Mouse (Mus musculus) ES-E14 (cell line): ENCODE measurements around the gene Prpsap1. TPM values are rescaled to one million over a fixed set of nuclear protein-coding genes. Genes with fewer than 3 reads are reported as not detected.

Experiments used
- DNase-seq: peaks from one replicate; pipeline ENCODE4 v3.0.0-alpha.2; 2013; ENCODE audit warnings: low read depth, low spot score
- H3K27ac ChIP-seq: 2 replicates; pipeline ENCODE4 v1.5.1; 2012; ENCODE audit warnings: low read depth, mild to moderate bottlenecking, low read length, moderate library complexity, mixed read lengths; ENCODE audit not compliant: poor library complexity, insufficient read depth, severe bottlenecking
- H3K36me3 ChIP-seq: 2 replicates; pipeline ENCODE4 v1.6.1; 2012; ENCODE audit warnings: mild to moderate bottlenecking, low read length, moderate library complexity, mixed read lengths; ENCODE audit not compliant: control insufficient read depth, poor library complexity, insufficient read depth, severe bottlenecking
- H3K4me1 ChIP-seq, 2 experiments: fragments of 150-350 bp in 1 of 2; sonication (generic) in 1 of 2; 2 replicates each; pipeline ENCODE4 v1.6.1; 2012; ENCODE audit warnings: low read length in 2 of 2, mild to moderate bottlenecking in 1 of 2, mixed read lengths in 1 of 2; ENCODE audit not compliant: control insufficient read depth in 2 of 2, insufficient read depth in 2 of 2, poor library complexity in 1 of 2
- H3K4me3 ChIP-seq, 2 experiments: fragments of 150-350 bp in 1 of 2; sonication (generic) in 1 of 2; 2 replicates each; pipeline ENCODE4 v1.5.1; 2012; ENCODE audit warnings: low read length in 2 of 2, low read depth in 1 of 2, mild to moderate bottlenecking in 1 of 2, mixed read lengths in 1 of 2; ENCODE audit not compliant: insufficient read depth in 1 of 2, poor library complexity in 1 of 2, severe bottlenecking in 1 of 2
- H3K9ac ChIP-seq: 2 replicates; pipeline ENCODE4 v1.6.1; 2012; ENCODE audit warnings: low read depth, mild to moderate bottlenecking, low read length, mixed read lengths; ENCODE audit not compliant: poor library complexity, insufficient read depth, severe bottlenecking
- H3K9me3 ChIP-seq: fragments of 150-350 bp; sonication (generic); 2 replicates; pipeline ENCODE4 v1.6.1; 2012; ENCODE audit warnings: low read depth, mild to moderate bottlenecking, low read length; ENCODE audit not compliant: control insufficient read depth, insufficient read depth
- CHD2 ChIP-seq: IDR thresholded peaks from 2 replicates; pipeline ENCODE4 v1.6.1; 2014; ENCODE audit warnings: mild to moderate bottlenecking, low read depth, low read length, inconsistent platforms
- HCFC1 ChIP-seq: IDR thresholded peaks from 2 replicates; pipeline ENCODE4 v1.6.1; 2012; ENCODE audit warnings: low read length, inconsistent platforms, borderline replicate concordance; ENCODE audit not compliant: insufficient read depth
- MAFK ChIP-seq: IDR thresholded peaks from 2 replicates; pipeline ENCODE4 v1.6.1; 2014; ENCODE audit warnings: mild to moderate bottlenecking, low read depth, low read length, inconsistent platforms; ENCODE audit not compliant: insufficient read depth
- ZC3H11A ChIP-seq: IDR thresholded peaks from 2 replicates; pipeline ENCODE4 v1.6.1; 2012; ENCODE audit warnings: low read depth, mild to moderate bottlenecking, inconsistent platforms, low read length, borderline replicate concordance
- ZNF384 ChIP-seq: IDR thresholded peaks from 2 replicates; pipeline ENCODE4 v1.6.1; 2012; ENCODE audit warnings: low read depth, low read length, inconsistent platforms
- in situ Hi-C, 2 experiments: fragments of 600-800 bp; cut with MboI; formaldehyde crosslinking; loops; one replicate each; pipeline ENCODE4 v1.15.1; 2025; ENCODE audit warnings: low sequenced_read_pairs in 2 of 2, inconsistent platforms in 1 of 2; ENCODE audit not compliant: unreplicated experiment in 2 of 2
- total RNA-seq: library from RNA; depleted of rRNA; stranded (reverse); fragments of 300-350 nt; gene quantifications from 2 replicates; pipeline ENCODE4 v1.2.3, GENCODE M21; 2012

Gene Prpsap1
- total RNA-seq, 1 experiment = 121 TPM

DNA sequence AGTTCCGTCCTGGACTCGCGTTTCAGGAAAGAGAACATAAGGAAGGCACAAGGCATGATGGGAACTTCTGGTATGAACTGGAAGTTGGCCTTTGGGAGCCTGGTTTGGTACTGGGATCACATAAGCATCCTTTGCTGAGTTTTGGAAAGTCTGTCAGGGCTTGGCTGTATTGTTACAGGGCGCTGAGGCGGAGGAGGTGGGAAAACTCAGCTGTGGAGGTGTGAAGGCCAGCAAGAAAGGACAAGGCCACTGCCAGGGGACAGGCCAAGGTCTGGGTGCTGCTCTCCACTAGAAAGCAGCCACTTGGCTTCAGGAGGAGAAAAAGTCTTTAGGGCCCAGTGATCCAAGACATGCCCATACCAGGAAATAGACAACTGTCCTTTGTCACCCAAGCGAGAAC, 50.7 kb downstream of the Prpsap1 start:
- TF ChIP-seq HCFC1 (no peak), ZNF384 (no peak), ZC3H11A (no peak), CHD2 (no peak), MAFK (no peak)
- H3K9me3 ChIP-seq = no peaks in the 10 kb centered on the region
- H3K9ac ChIP-seq = no peak overlapping the region
- no peak for DNase-seq
- H3K4me3 ChIP-seq = no peak overlapping the region
- in situ Hi-C loops = loop anchor here in 1 of 2 experiments (10.0 kb wide), 1 partner anchor 129 kb away; no protein-coding TSS in a partner anchor
- H3K4me1 ChIP-seq = peaks cover 0 to 50% of the 10 kb centered on the region in 2 experiments; a peak in 2 of 4 replicates
- H3K27ac ChIP-seq = no peak overlapping the region
- H3K36me3 ChIP-seq = peaks cover 10% of the 10 kb centered on the region; the same call in 1 of the 2 replicates

DNA sequence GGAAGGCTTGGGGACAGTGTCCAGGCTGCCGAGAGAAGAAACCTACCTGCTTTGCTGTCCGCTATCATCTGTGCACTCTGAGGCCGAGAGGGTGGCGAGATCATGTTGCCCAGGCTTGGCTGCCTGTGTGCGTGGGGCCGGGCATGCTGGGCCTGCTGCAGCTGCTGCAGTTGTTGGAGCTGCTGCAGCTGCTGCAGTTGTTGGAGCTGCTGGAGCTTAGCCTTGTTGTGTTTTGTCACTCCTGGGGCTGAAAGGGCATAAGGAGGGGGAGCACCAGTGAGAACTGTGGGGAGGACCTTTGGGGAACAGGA, 51.2 kb downstream of the Prpsap1 start:
- in situ Hi-C loops = loop anchor here in 1 of 2 experiments (10.0 kb wide), 1 partner anchor 128 kb away; no protein-coding TSS in a partner anchor
- Histone ChIP-seq H3K9ac (no peak overlapping the region), H3K9me3 (no peaks in the 10 kb centered on the region), H3K27ac (no peak overlapping the region), H3K4me1 (peaks cover 0 to 50% of the 10 kb centered on the region in 2 experiments; a peak in 2 of 4 replicates), H3K4me3 (no peak overlapping the region), H3K36me3 (peaks cover 10% of the 10 kb centered on the region)
- no peak for DNase-seq
- TF ChIP-seq MAFK = no peak

DNA sequence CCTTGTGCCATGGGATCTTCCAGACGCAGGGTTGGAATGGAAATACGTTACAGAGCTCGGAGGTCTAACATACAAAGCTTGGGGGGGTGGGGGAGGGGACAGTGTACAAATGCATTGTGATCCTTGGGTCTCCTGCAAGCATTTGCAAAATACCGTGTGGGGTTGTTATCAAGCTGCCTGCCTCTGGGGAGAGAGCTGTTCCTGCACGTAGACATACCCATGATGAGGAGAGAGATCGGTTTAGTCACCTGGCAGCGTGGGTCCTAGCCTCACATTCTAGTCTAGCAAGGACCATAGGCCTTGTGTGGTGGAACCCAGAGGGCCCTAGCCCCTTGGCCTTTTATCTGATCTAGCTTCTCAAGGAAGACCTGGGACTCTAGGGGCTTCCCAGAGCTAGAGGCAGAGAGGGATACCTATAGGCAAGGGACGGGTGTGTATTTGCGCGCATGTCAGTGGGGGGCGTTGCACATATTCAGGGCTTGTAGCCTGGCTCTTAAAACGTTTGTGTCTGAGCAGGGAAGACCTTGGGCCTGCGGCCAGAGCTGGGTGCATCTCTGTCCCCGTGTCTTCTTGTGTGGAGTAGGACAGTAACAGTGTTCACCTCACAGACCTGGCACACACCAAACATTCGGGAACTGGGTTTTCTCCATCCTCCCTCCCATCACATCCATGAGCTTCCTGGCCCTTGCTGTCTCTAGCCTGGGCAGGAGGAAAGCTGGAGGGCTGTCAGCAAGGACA, 51.7 kb downstream of the Prpsap1 start:
- Histone ChIP-seq H3K4me1 (peaks cover 0 to 55% of the 10 kb centered on the region in 2 experiments; a peak in 3 of 4 replicates), H3K27ac (no peak overlapping the region), H3K4me3 (no peak overlapping the region), H3K9me3 (no peaks in the 10 kb centered on the region), H3K36me3 (peaks cover 15% of the 10 kb centered on the region), H3K9ac (no peak overlapping the region)
- TF ChIP-seq MAFK (no peak), ZC3H11A (no peak), CHD2 (no peak), HCFC1 (no peak), ZNF384 (no peak)
- in situ Hi-C loops = loop anchor here in 1 of 2 experiments (10.0 kb wide), 1 partner anchor 127 kb away; no protein-coding TSS in a partner anchor
- DNase-seq = no peak

DNA sequence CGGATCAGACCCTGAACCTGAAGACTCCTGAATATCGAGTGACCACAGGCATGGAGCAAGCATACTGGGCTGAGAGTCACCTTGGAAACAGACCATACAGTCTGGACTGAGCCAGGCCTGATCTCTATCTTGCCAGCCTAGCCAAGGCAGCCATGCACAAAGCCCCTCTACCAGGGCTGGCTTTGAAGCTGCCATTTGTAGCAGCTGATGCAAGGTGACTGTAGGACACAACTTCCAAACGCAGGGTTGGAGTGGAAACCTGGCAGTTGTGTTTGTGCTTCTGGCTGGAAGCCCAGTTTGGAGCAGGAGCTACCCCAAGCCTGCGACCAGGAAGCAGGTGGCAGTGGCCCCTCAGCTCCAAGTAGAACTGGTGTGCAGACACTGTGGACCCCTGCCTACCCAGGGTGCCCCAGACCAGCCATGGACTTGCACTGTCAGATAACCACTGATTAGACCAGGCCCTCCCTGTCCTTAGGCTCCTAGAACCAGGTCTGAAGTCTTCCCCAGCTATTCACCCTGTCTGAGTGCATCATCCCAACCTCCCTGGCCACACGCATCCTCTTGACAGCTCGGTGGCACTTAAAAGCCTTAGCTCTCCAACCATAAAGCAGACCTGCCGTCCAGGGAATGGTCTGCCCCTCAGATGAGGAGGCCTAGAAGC, 53.5 kb downstream of the Prpsap1 start:
- TF ChIP-seq CHD2 (no peak), MAFK (no peak), ZC3H11A (no peak), HCFC1 (no peak), ZNF384 (no peak)
- Histone ChIP-seq H3K36me3 (peaks cover 30% of the 10 kb centered on the region), H3K4me1 (peaks cover 0 to 47% of the 10 kb centered on the region in 2 experiments; a peak in 2 of 4 replicates), H3K27ac (no peak overlapping the region), H3K4me3 (no peak overlapping the region), H3K9me3 (no peaks in the 10 kb centered on the region), H3K9ac (no peak overlapping the region)
- in situ Hi-C loops = loop anchor here in 1 of 2 experiments (10.0 kb wide), 1 partner anchor 126 kb away; no protein-coding TSS in a partner anchor
- no peak for DNase-seq
